Mouse (Mus musculus): ENCODE measurements around the gene Ska3.
"Not testable (repeated sequence)": the region's sequence is repeated elsewhere in the genome, so short reads cannot be mapped to it uniquely, and the experiment has no call there.

Ska3 gene

GRCm38 (mm10) chr14:57825788-57826751 is at the start of gene Ska3, which contains the start of gene Mrpl57:
TSS of gene Ska3 (minus strand) at chr14:57826185.
TSS of gene Mrpl57 (plus strand) at chr14:57826234.
- peak; percentile 95 for DNase-seq (ENCODE audit: low spot score)

- DNase-seq (ENCODE audit: low spot score): no peak
These were observed 40.8 kb upstream of the Ska3 start for GRCm38 (mm10) chr14:57866676-57867276.

GRCm38 (mm10) chr14:57865256-57865655 is 39.3 kb upstream of the Ska3 start:
- no peak for DNase-seq (ENCODE audit: low spot score)

- no peak for DNase-seq (ENCODE audit: low spot score)
These were observed 37.1 kb upstream of the Ska3 start for GRCm38 (mm10) chr14:57863129-57863528.

- DNase-seq (ENCODE audit: low spot score): no peak
These were observed 36.0 kb upstream of the Ska3 start for GRCm38 (mm10) chr14:57861987-57862412.

- DNase-seq (ENCODE audit: low spot score): no peak
These were observed 33.5 kb upstream of the Ska3 start for GRCm38 (mm10) chr14:57859520-57859919.

GRCm38 (mm10) chr14:57858601-57859000 is 32.6 kb upstream of the Ska3 start:
- no peak for DNase-seq (ENCODE audit: low spot score)

- DNase-seq (ENCODE audit: low spot score): not testable (repeated sequence)
These were observed 30.1 kb upstream of the Ska3 start for GRCm38 (mm10) chr14:57856037-57856436.

- no peak for DNase-seq (ENCODE audit: low spot score)
These were observed 27.0 kb upstream of the Ska3 start for GRCm38 (mm10) chr14:57852961-57853360.

- no peak for DNase-seq (ENCODE audit: low spot score)
These were observed 24.3 kb upstream of the Ska3 start for GRCm38 (mm10) chr14:57850330-57850729.

GRCm38 (mm10) chr14:57848646-57849045 is 22.7 kb upstream of the Ska3 start:
- DNase-seq (ENCODE audit: low spot score): no peak

- not testable (repeated sequence) for DNase-seq (ENCODE audit: low spot score)
These were observed 22.1 kb upstream of the Ska3 start for GRCm38 (mm10) chr14:57848061-57848460.

- no peak for DNase-seq (ENCODE audit: low spot score)
These were observed 18.6 kb upstream of the Ska3 start for GRCm38 (mm10) chr14:57844535-57844934.

- no peak for DNase-seq (ENCODE audit: low spot score)
These were observed 9.2 kb upstream of the Ska3 start for GRCm38 (mm10) chr14:57835157-57835556.

- DNase-seq (ENCODE audit: low spot score): no peak
These were observed 7.5 kb upstream of the Ska3 start for GRCm38 (mm10) chr14:57833526-57833925.

- DNase-seq (ENCODE audit: low spot score): no peak
These were observed 1.3 kb upstream of the Ska3 start for GRCm38 (mm10) chr14:57827284-57827683.

GRCm38 (mm10) chr14:57820839-57821238 is 5.1 kb downstream of the Ska3 start:
- no peak for DNase-seq (ENCODE audit: low spot score)

GRCm38 (mm10) chr14:57811844-57812243 is 14.1 kb downstream of the Ska3 start:
- DNase-seq (ENCODE audit: low spot score): no peak

GRCm38 (mm10) chr14:57810886-57811285 is 15.1 kb downstream of the Ska3 start:
- no peak for DNase-seq (ENCODE audit: low spot score)

- DNase-seq (ENCODE audit: low spot score): no peak
These were observed 17.4 kb downstream of the Ska3 start for GRCm38 (mm10) chr14:57808558-57808957.

- no peak for DNase-seq (ENCODE audit: low spot score)
These were observed 22.3 kb downstream of the Ska3 start for GRCm38 (mm10) chr14:57803731-57804130.

GRCm38 (mm10) chr14:57797991-57798931 is 27.7 kb downstream of the Ska3 start, which contains the start of gene Sap18:
TSS of gene Sap18 (plus strand) at chr14:57798180.
- peak; percentile 94 for DNase-seq (ENCODE audit: low spot score)
